Mouse (Mus musculus): ENCODE results near the gene Rbp1. TPM values are rescaled to one million over a fixed set of nuclear protein-coding genes. Genes with fewer than 3 reads are reported as not detected.

Gene Rbp1
- total and polyA plus RNA-seq, 2 experiments: 10.7 to 11.5 TPM

DNA sequence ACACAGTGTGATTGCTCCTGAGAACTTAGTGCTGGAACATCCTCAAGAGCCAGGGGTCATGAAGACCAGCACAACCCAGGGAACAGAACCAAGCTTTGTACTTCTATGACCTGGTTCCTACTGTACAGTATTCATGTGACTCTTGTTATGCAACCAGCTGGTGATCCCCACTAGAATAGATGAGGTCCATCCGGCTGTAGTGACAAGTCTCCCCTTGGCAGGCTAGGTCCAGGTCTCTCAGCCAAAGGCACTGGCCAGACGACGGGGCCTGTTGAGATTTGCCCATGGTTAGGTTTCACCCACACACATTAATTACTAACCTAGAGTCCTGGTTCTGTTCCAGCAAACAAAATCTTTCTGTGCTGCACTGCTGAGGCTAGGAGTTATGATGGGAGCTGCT is 4.4 kb upstream of the Rbp1 start:
- peak; percentile 60 for DNase-seq (ENCODE audit: extremely low read depth, low read depth, low spot score)
- Histone ChIP-seq H3K4me3 (ENCODE audit: insufficient read depth, low read depth, low read length) (no peak overlapping the region), H3K4me1 (ENCODE audit: control insufficient read depth, insufficient read depth, low read length) (peaks cover 16% of the 10 kb centered on the region), H3K27me3 (ENCODE audit: control insufficient read depth, insufficient read depth, low read length) (no peaks in the 10 kb centered on the region), H3K79me2 (ENCODE audit: control insufficient read depth, insufficient read depth, low read length) (no peaks in the 10 kb centered on the region), H3K9ac (ENCODE audit: low read depth, low read length) (no peak overlapping the region), H3K27ac (replicated peaks; ENCODE audit: insufficient read depth, low read depth, low read length) (no peak overlapping the region), H3K36me3 (ENCODE audit: control insufficient read depth, insufficient read depth, low read length) (no peaks in the 10 kb centered on the region)
- 26% methylated on average over 3 of the region's 3 CpGs for WGBS
- TF ChIP-seq POLR2A (IDR thresholded peaks at IDR 0.05; ENCODE audit: extremely low read depth, insufficient read depth, low read length): no peak

DNA sequence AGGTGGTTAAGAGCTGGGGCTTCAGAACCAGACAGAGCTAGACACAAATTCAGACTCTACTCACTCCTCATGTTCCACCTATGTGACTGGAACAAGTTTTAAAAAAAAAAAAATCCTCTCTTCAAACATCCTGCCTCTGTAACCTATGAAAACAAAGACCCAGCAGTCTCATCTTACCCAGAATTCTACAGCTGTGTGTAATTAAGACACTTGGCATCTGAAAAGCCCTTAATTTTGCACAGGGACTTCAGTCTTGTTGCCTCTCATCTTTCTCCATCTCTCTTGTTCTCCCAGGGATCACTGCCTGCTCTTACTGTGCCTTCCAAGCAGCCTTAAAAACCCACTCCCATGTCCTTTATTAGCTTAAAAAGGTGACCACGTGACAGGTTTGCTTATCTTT is 2.1 kb upstream of the Rbp1 start:
- H3K79me2 ChIP-seq (ENCODE audit: control insufficient read depth, insufficient read depth, low read length): no peaks in the 10 kb centered on the region
- DNase-seq (ENCODE audit: extremely low read depth, low read depth, low spot score): no peak
- no peak for TF ChIP-seq CTCF (IDR thresholded peaks at IDR 0.05; ENCODE audit: low read depth, low read length)
- no peak for TF ChIP-seq POLR2A (IDR thresholded peaks at IDR 0.05; ENCODE audit: extremely low read depth, insufficient read depth, low read length)
- 26% methylated on average over 1 of the region's 1 CpGs for WGBS
- no peaks in the 10 kb centered on the region for H3K36me3 ChIP-seq (ENCODE audit: control insufficient read depth, insufficient read depth, low read length)
- H3K4me1 ChIP-seq (ENCODE audit: control insufficient read depth, insufficient read depth, low read length): peaks cover 25% of the 10 kb centered on the region
- H3K4me3 ChIP-seq (ENCODE audit: insufficient read depth, low read depth, low read length): no peak overlapping the region
- no peaks in the 10 kb centered on the region for H3K27me3 ChIP-seq (ENCODE audit: control insufficient read depth, insufficient read depth, low read length)
- H3K27ac ChIP-seq (replicated peaks; ENCODE audit: insufficient read depth, low read depth, low read length): no peak overlapping the region
- H3K9ac ChIP-seq (ENCODE audit: low read depth, low read length): no peak overlapping the region

GRCm38 (mm10) chr9:98421903-98422302 is 858 bp upstream of the Rbp1 start:
- no peaks in the 10 kb centered on the region for H3K27me3 ChIP-seq (ENCODE audit: control insufficient read depth, insufficient read depth, low read length)
- no peak overlapping the region; the same call in 1 of the 2 replicates for H3K27ac ChIP-seq (replicated peaks; ENCODE audit: insufficient read depth, low read depth, low read length)
- no peak overlapping the region for H3K4me3 ChIP-seq (ENCODE audit: insufficient read depth, low read depth, low read length)
- no peak overlapping the region for H3K9ac ChIP-seq (ENCODE audit: low read depth, low read length)
- 25% methylated on average over 3 of the region's 3 CpGs for WGBS
- H3K79me2 ChIP-seq (ENCODE audit: control insufficient read depth, insufficient read depth, low read length): no peaks in the 10 kb centered on the region
- no peaks in the 10 kb centered on the region for H3K36me3 ChIP-seq (ENCODE audit: control insufficient read depth, insufficient read depth, low read length)
- TF ChIP-seq POLR2A (IDR thresholded peaks at IDR 0.05; ENCODE audit: extremely low read depth, insufficient read depth, low read length) (no peak), CTCF (IDR thresholded peaks at IDR 0.05; ENCODE audit: low read depth, low read length) (no peak)
- peaks cover 25% of the 10 kb centered on the region for H3K4me1 ChIP-seq (ENCODE audit: control insufficient read depth, insufficient read depth, low read length)
- DNase-seq (ENCODE audit: extremely low read depth, low read depth, low spot score): peak; percentile 5

DNA sequence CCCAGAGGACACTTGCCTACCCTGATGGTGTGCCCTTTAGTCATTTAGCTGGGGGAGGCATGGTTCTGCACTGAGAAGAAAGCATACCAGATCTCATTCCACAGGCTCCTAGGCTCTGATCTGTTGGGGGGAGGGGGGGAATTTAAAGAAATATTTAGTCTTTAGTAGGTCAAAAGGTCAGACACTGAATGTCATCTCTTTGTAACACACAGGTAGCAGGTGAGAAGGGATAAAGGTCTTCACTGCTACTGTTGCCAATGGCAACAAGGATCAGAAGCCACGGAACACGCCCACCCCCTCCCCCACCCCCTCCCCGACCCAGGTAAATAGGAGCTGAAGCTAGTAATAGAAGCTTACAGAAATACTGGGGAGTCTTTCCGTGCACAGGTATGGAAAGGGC is 930 bp downstream of the Rbp1 start:
- TF ChIP-seq CTCF (IDR thresholded peaks at IDR 0.05; ENCODE audit: low read depth, low read length): no peak
- no peak for TF ChIP-seq POLR2A (IDR thresholded peaks at IDR 0.05; ENCODE audit: extremely low read depth, insufficient read depth, low read length)
- DNase-seq (ENCODE audit: extremely low read depth, low read depth, low spot score): no peak
- WGBS: 17% methylated on average over 4 of the region's 4 CpGs
- H3K79me2 ChIP-seq (ENCODE audit: control insufficient read depth, insufficient read depth, low read length): no peaks in the 10 kb centered on the region
- no peaks in the 10 kb centered on the region for H3K36me3 ChIP-seq (ENCODE audit: control insufficient read depth, insufficient read depth, low read length)
- peaks cover 21% of the 10 kb centered on the region for H3K4me1 ChIP-seq (ENCODE audit: control insufficient read depth, insufficient read depth, low read length)
- peak overlapping the region; percentile 51; the same call in 1 of the 2 replicates for H3K27ac ChIP-seq (replicated peaks; ENCODE audit: insufficient read depth, low read depth, low read length)
- no peaks in the 10 kb centered on the region for H3K27me3 ChIP-seq (ENCODE audit: control insufficient read depth, insufficient read depth, low read length)
- H3K9ac ChIP-seq (ENCODE audit: low read depth, low read length): no peak overlapping the region
- no peak overlapping the region for H3K4me3 ChIP-seq (ENCODE audit: insufficient read depth, low read depth, low read length)

GRCm38 (mm10) chr9:98424291-98424690 is 1.5 kb downstream of the Rbp1 start:
- H3K36me3 ChIP-seq (ENCODE audit: control insufficient read depth, insufficient read depth, low read length): no peaks in the 10 kb centered on the region
- no peak overlapping the region for H3K4me3 ChIP-seq (ENCODE audit: insufficient read depth, low read depth, low read length)
- no peaks in the 10 kb centered on the region for H3K27me3 ChIP-seq (ENCODE audit: control insufficient read depth, insufficient read depth, low read length)
- no peaks in the 10 kb centered on the region for H3K79me2 ChIP-seq (ENCODE audit: control insufficient read depth, insufficient read depth, low read length)
- no peak for TF ChIP-seq POLR2A (IDR thresholded peaks at IDR 0.05; ENCODE audit: extremely low read depth, insufficient read depth, low read length)
- TF ChIP-seq CTCF (IDR thresholded peaks at IDR 0.05; ENCODE audit: low read depth, low read length): no peak
- no peak overlapping the region for H3K27ac ChIP-seq (replicated peaks; ENCODE audit: insufficient read depth, low read depth, low read length)
- WGBS: 4% methylated on average over 8 of the region's 8 CpGs
- DNase-seq (ENCODE audit: extremely low read depth, low read depth, low spot score): no peak
- H3K4me1 ChIP-seq (ENCODE audit: control insufficient read depth, insufficient read depth, low read length): peaks cover 21% of the 10 kb centered on the region
- H3K9ac ChIP-seq (ENCODE audit: low read depth, low read length): no peak overlapping the region

DNA sequence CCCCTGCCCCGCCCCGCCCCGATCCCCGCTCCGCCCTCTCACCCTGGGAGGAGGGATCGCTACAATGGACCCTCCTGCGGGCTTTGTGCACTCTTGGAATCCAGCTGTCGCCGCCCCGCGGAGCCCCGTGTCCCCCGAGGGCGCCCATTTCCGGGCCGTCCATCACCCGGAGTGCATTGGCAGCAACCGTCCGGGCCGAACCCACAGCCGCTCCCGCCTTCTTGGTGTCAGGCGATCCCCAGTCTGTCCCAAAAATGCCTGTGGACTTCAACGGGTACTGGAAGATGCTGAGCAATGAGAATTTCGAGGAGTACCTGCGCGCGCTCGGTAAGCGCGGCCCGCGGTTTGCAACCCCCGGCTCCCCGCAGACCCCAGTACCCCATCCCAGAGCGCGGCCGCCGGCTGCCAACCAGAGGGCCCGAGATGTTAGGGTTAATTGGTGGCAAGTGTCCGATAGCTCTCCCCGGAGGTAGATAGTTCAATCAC is 2.0 kb downstream of the Rbp1 start:
- H3K27me3 ChIP-seq (ENCODE audit: control insufficient read depth, insufficient read depth, low read length): no peaks in the 10 kb centered on the region
- DNase-seq (ENCODE audit: extremely low read depth, low read depth, low spot score): no peak
- WGBS: under 1% methylated on average over 40 of the region's 42 CpGs
- TF ChIP-seq POLR2A (IDR thresholded peaks at IDR 0.05; ENCODE audit: extremely low read depth, insufficient read depth, low read length): 0 out of 2 replicates have a peak, but pooled peaks have one; percentile 21
- no peak for TF ChIP-seq CTCF (IDR thresholded peaks at IDR 0.05; ENCODE audit: low read depth, low read length)
- H3K36me3 ChIP-seq (ENCODE audit: control insufficient read depth, insufficient read depth, low read length): no peaks in the 10 kb centered on the region
- H3K79me2 ChIP-seq (ENCODE audit: control insufficient read depth, insufficient read depth, low read length): no peaks in the 10 kb centered on the region
- no peak overlapping the region for H3K27ac ChIP-seq (replicated peaks; ENCODE audit: insufficient read depth, low read depth, low read length)
- peak overlapping the region; percentile 84 for H3K4me3 ChIP-seq (ENCODE audit: insufficient read depth, low read depth, low read length)
- H3K9ac ChIP-seq (ENCODE audit: low read depth, low read length): peak overlapping the region; percentile 57
- H3K4me1 ChIP-seq (ENCODE audit: control insufficient read depth, insufficient read depth, low read length): peaks cover 21% of the 10 kb centered on the region
